Mouse (Mus musculus) v-Abl transformed pro-B cells (cell line): Measurements from ENCODE around the gene Nelfb.

Source experiments
- in situ Hi-C, 2 experiments: fragments of 400-800 bp; cut with MboI; formaldehyde crosslinking; loops; one replicate each; pipeline ENCODE4 v1.15.1; 2025; ENCODE audit not compliant: unreplicated experiment in 2 of 2

Nelfb gene

GRCm38 (mm10) chr2:25180478-25180903 is 30.8 kb downstream of the Nelfb start, which contains the start of gene Nrarp:
Gene Nrarp (plus strand): TSS chr2:25180758.
- in situ Hi-C loops: no loop called here

DNA sequence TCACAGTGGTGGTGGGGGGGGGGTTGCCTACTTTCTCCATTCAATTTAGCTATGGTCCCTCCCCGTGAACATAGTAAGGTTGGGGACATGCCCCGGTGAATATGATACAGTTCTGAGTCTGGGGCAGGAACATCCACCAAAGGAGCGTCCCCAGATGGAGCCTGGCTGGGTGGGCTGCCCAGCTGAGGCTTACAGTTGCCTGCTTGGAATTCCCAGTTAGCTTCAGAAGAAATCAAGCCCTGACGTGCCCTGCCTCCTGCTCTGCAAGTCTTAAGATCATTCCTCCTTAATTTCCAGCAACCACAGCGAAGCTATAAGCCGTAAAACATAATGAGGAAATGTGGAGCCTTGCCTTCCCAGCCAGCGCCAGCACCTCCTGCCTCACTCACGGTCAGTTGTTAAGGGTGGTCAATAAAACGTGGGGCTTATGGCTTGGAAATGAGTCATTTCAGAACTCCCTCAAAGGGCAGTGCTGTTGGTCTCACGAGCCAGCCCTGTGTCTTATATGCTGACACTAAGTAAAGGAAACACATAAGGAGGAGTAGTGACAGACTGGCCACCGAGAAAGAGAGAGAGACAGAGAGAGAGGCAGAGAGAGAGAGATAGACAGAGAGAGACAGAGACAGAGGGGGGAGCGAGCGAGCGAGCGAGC is 31.6 kb downstream of the Nelfb start:
- in situ Hi-C loops: no loop called here

- in situ Hi-C loops: no loop called here
Measured at GRCm38 (mm10) chr2:25178285-25178972, 32.9 kb downstream of the Nelfb start.

DNA sequence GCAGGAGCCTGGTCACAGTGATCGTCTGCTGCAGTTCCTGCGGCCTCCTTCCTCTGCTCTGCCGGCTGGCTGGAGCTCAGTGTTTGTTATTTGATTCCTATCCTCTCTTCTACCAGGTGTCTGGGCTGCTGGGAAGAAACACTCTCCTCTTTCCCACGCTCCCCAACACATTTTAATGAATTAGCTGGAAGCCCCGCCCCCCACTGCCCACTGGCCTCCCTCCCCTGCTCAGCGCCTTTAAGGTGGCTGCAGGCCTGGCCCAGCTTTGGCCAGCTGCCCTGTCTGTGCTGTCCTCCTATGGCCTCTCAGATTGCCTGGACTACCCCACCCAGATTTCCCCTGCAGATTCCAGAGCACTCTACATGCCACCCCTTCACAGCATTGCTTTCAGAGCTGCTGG is 33.6 kb downstream of the Nelfb start:
- in situ Hi-C loops: no loop called here

GRCm38 (mm10) chr2:25177076-25177475 is 34.2 kb downstream of the Nelfb start:
- in situ Hi-C loops: no loop called here

GRCm38 (mm10) chr2:25176573-25176972 is 34.7 kb downstream of the Nelfb start:
- in situ Hi-C loops: no loop called here

GRCm38 (mm10) chr2:25175690-25176078 is 35.6 kb downstream of the Nelfb start:
- in situ Hi-C loops: no loop called here

GRCm38 (mm10) chr2:25174866-25175689 is 36.2 kb downstream of the Nelfb start:
- in situ Hi-C loops: no loop called here

DNA sequence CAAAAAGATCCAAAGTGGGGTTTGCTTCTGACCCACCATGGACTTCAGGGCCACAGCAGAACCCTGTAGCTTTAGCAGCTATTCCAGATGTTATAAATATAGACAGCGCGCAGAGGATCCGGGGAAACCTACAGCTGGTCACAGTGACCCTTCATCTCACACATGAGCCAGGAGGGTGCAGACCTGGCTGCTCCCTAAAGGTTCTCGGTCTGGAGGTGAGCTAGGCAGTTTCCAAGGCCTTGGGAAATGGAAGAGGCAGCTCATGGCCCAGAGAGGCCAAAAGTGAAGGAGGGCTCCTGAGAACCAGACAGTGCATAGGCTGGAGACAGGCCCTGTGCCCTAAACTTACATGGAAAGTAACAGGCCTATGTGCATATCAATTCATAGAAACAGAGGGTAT is 37.5 kb downstream of the Nelfb start:
- in situ Hi-C loops: no loop called here

- in situ Hi-C loops: no loop called here
Measured at GRCm38 (mm10) chr2:25172629-25173028, 38.7 kb downstream of the Nelfb start.

DNA sequence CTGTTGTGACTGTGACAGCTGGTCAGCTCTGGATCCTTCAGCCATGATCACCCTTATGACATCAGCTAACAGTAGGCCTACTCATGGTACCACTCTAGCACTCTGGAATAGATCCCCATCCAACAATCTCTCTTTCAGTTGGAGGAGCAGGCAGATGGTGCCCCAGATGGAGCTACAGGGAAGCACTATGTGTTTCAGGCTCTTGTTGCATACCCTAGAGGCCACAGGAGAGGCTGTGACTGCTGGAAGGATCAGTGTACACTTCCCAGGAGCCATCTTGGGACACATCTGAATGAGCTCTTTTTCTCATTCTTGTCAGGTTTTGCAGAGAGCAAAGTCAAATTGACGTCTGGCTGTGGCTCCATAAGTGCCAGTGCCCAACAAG is 39.5 kb downstream of the Nelfb start:
- in situ Hi-C loops: no loop called here

GRCm38 (mm10) chr2:25171101-25171768 is 40.1 kb downstream of the Nelfb start:
- in situ Hi-C loops: no loop called here

DNA sequence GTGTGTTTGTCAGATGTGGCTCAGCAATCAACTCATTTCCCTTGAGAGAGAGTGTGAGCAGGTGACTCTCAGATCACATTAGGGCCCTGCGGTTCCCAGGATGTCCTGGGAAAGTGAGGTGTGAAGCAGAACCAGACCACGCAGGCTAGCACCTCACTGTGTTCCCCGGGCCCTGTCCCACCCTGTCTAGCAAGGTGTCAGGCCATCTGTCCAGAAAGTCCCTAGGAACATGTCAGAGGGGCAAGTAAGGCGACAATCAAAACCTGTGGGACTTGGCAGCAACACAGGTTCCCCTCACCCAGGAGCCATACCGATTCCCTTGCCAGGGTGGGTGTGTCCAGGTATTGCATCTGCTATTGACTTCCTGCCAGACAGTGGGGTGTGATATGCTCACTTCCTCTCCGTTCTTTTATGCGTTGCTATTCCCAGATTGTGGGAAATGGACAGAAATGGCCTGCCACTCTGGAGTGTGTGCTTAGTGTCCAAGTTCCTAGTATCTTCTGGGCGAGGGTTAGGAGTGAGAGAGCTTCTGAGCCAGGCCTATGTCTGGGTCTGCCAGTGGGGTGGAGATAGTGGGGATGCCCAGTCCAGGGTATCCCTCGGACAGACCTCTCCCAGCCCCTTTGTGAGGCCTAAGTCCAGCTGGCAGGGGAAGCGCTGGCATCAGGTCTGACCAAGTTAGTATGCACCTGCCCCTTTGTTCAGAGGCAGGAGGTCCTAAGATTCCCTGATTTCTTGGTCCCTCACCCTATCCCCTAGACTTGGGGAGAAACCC is 40.8 kb downstream of the Nelfb start:
- in situ Hi-C loops: no loop called here

GRCm38 (mm10) chr2:25169778-25170177 is 41.5 kb downstream of the Nelfb start:
- in situ Hi-C loops: no loop called here

- in situ Hi-C loops: no loop called here
Measured at GRCm38 (mm10) chr2:25168665-25168978, 42.7 kb downstream of the Nelfb start.

DNA sequence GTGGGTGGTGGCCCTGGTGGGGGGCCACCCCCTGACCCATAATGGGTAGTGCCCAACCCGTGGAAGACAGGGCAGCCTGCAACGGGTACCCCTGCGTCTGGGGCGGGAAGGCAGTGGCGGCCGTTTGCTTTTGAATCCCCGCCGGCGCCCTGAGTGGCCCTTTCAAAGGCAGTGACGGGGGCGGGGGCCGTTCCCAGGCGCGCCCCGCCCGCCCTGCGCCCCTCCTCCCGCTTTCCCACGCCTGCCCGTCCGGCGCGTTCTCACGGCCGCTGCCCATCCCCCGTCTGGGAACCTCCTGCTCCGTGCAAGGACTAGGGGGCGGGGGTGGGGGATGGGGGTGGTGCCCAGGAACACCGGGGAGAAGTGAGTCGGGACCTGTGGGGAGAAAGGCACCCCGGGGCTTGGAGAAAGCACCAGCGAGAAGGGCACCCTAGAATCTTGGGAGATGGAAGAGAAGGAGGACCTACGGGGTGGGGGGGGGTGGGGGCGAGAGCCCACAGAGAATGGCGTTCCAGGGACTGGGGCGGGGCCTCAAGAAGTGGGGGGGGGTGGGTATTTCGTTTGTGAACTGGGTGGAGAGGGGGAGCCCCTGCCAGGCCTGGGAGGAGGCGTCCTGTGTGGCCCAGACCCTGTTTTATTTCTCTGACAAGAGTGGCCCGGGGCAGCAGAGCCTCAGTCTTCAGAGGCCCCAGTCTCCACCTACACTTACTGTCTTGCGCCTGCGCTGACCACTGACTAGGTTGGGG is 43.2 kb downstream of the Nelfb start:
- in situ Hi-C loops: no loop called here

DNA sequence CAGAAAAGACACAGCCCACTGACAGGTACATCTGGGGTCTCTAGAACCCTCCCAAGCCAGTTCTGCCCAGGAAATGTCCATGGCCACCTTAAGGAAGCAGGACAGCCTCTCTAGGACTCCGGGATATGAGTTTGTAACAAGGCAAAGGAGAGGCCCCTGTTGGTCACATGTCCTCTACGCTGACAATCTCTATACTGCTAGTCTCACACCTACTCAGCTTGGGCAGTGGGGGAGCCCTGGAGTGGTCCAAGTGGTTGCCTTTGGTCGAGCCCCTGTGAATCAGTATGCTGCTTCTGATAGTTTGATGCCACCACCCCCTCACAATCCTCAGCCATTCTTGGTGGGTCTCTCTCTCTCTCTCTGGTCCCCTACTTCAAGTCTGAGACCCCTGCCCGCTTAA is 43.8 kb downstream of the Nelfb start:
- in situ Hi-C loops: no loop called here

GRCm38 (mm10) chr2:25157655-25158054 is 53.6 kb downstream of the Nelfb start:
- in situ Hi-C loops: loop anchor here in 1 of 2 experiments (5.0 kb wide), 1 partner anchor 55 kb away; no protein-coding TSS in a partner anchor

GRCm38 (mm10) chr2:25156990-25157389 is 54.3 kb downstream of the Nelfb start:
- in situ Hi-C loops: loop anchor here in 1 of 2 experiments (5.0 kb wide), 1 partner anchor 55 kb away; no protein-coding TSS in a partner anchor
